Mouse (Mus musculus) heart, adult 2 months (tissue): Measurements from ENCODE around the gene Emc8.

Experiments used
- CTCF ChIP-seq: fragments of 200-600 bp; IDR thresholded peaks from 2 replicates; pipeline ENCODE4 v1.8.1; 2022; ENCODE audit warnings: antibody characterized with exemption, mild to moderate bottlenecking, moderate library complexity
- EP300 ChIP-seq: fragments of 200-500 bp; IDR thresholded peaks from 2 replicates; pipeline ENCODE4 v1.6.1; 2011; ENCODE audit warnings: low read depth, low read length, control low read depth; ENCODE audit not compliant: insufficient read depth

DNA sequence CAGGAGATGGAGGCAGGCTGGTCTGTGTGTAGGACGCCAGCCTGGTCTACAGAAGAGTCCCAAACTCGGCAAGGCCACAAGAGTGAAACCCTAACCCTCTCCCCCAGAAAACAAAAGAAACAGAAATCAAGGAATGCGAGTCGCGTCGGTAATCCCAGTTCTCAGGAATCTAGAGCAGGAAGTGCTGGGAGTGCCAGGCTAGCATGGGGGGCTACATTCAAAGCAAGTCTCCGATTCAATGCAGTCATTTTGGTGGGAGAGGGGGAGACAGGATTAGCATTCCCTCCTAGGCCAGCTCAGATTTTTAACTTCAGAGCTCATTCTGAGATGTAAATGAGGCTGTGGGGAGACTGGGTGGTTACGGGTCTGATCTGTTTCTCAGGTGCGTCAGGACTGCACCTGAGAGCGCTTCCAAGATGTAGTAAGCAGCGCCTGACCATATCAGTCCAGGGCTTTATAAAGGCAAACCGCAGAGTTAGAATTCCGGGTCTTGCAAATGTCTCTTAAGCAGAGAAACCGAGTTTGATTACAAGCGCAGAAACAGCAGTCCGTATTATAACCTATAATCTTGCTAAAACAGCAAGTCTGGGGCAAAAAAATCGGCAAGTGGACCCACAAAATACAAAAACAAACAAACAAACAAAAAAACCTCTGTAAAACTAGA, 1.4 kb downstream of the Emc8 start:
- TF ChIP-seq CTCF (no peak), EP300 (no peak)
